ENCODE assay signal across 24 mouse cellular contexts in genomic region chr5:146241202-146241601, GRCm38 (mm10). TPM values are rescaled to one million over a fixed set of nuclear protein-coding genes. Genes with fewer than 3 reads are reported as not detected.
DNase-seq lines count a peak whose midpoint lies in the region; ATAC-seq and TF ChIP-seq lines count a peak whose summit lies in the region.
"Had no signal": no experiment of that assay in that cellular context is flagged by ENCODE, and none has a peak within 500 bp of the region (broad histone marks: within the 10 kb centered on the region; RNA-seq: fewer than 3 reads in every experiment).

No protein-coding gene starts in this region.

- TF ChIP-seq EP300 in liver, postnatal 0 days (IDR thresholded peaks at IDR 0.05; ENCODE audit: low read depth), result no peak

- no peak overlapping the region for H3K4me3 ChIP-seq in liver, postnatal 0 days (ENCODE audit: low read depth, low read length)
- no peak overlapping the region for H3K4me3 ChIP-seq in liver, embryonic 11.5 days (ENCODE audit: low read depth, low read length)
- H3K4me3 ChIP-seq: embryonic facial prominence, embryonic 10.5 days; forebrain, embryonic 13.5 days; gastrocnemius, adult 2 months; heart, embryonic 15.5 days; hindbrain, embryonic 13.5 days had no signal

- no peak overlapping the region for H3K4me2 ChIP-seq in liver, postnatal 0 days (ENCODE audit: low read depth, low read length)
- H3K4me2 ChIP-seq in liver, embryonic 11.5 days, result no peak overlapping the region
- H3K4me2 ChIP-seq: forebrain, embryonic 13.5 days; heart, embryonic 11.5 days; heart, embryonic 15.5 days; hindbrain, embryonic 13.5 days had no signal

- H3K4me1 ChIP-seq in liver, postnatal 0 days (ENCODE audit: insufficient read depth), result peaks cover 54% of the 10 kb centered on the region
- H3K4me1 ChIP-seq in liver, embryonic 11.5 days (replicated peaks; ENCODE audit: control insufficient read depth, insufficient read depth, low read length), result peaks cover 35% of the 10 kb centered on the region
- H3K4me1 ChIP-seq: embryonic facial prominence, embryonic 10.5 days; forebrain, embryonic 13.5 days had no signal

- H3K9ac ChIP-seq in liver, postnatal 0 days (replicated peaks), result no peak overlapping the region
- H3K9ac ChIP-seq in liver, embryonic 11.5 days (ENCODE audit: low read depth, low read length), result no peak overlapping the region
- H3K9ac ChIP-seq: forebrain, embryonic 13.5 days; forebrain, postnatal 0 days; heart, embryonic 15.5 days; hindbrain, embryonic 13.5 days had no signal

- peak; percentile 34 for DNase-seq in heart, adult 11 months
- no peak for DNase-seq in heart, adult 9 months (ENCODE audit: low spot score in 2 of 2)
- DNase-seq in kidney, adult 9 months, result peak; percentile 73
- no peak for DNase-seq in kidney, postnatal 10 days
- no peak for DNase-seq in liver, postnatal 0 days
- no peak for DNase-seq in liver, embryonic 11.5 days (ENCODE audit: low spot score)
- DNase-seq in frontal cortex, postnatal 14 days (ENCODE audit: low spot score in 2 of 2), result no peak
- DNase-seq: adrenal gland, adult 8-10 months; adrenal gland, postnatal 36 days; cerebellum, adult 2 months; cerebellum, postnatal 10 days; forebrain, postnatal 0 days; gastrocnemius, adult 2 months; gastrocnemius, postnatal 36 days; heart, adult 18-20 months; heart, postnatal 14 days had no signal

- no peaks in the 10 kb centered on the region for H3K27me3 ChIP-seq in liver, postnatal 0 days (ENCODE audit: insufficient read depth, low read length)
- no peaks in the 10 kb centered on the region for H3K27me3 ChIP-seq in liver, embryonic 11.5 days (replicated peaks; ENCODE audit: control insufficient read depth, insufficient read depth, low read length)
- H3K27me3 ChIP-seq: CH12.LX; forebrain, embryonic 13.5 days; heart, embryonic 15.5 days; hindbrain, embryonic 13.5 days had no signal

- ATAC-seq in liver, postnatal 0 days, result no peak
- no peak for ATAC-seq in liver, embryonic 11.5 days (replicated peaks; ENCODE audit: low FRiP score)
- ATAC-seq: forebrain, embryonic 13.5 days; forebrain, postnatal 0 days; hindbrain, postnatal 0 days had no signal

- TF ChIP-seq CTCF in liver, postnatal 0 days (IDR thresholded peaks at IDR 0.05; ENCODE audit: low read depth), result no peak

- H3K9me3 ChIP-seq in liver, postnatal 0 days (ENCODE audit: low read length), result no peaks in the 10 kb centered on the region
- no peaks in the 10 kb centered on the region for H3K9me3 ChIP-seq in liver, embryonic 11.5 days (ENCODE audit: control insufficient read depth, low read length)
- H3K9me3 ChIP-seq: embryonic facial prominence, embryonic 10.5 days; forebrain, embryonic 13.5 days; heart, embryonic 15.5 days; hindbrain, embryonic 13.5 days had no signal

- H3K27ac ChIP-seq in liver, postnatal 0 days (ENCODE audit: low read depth), result peak overlapping the region; percentile 49; the same call in 1 of the 2 replicates
- H3K27ac ChIP-seq in liver, embryonic 11.5 days (ENCODE audit: low read depth, low read length), result no peak overlapping the region
- H3K27ac ChIP-seq: embryonic facial prominence, embryonic 10.5 days; forebrain, embryonic 13.5 days; gastrocnemius, adult 2 months; heart, embryonic 15.5 days; hindbrain, embryonic 13.5 days; hindbrain, postnatal 0 days had no signal

- H3K36me3 ChIP-seq in liver, postnatal 0 days (replicated peaks; ENCODE audit: insufficient read depth, low read length), result peaks cover 3% of the 10 kb centered on the region; the same call in 1 of the 2 replicates
- no peaks in the 10 kb centered on the region; the same call in 1 of the 2 replicates for H3K36me3 ChIP-seq in liver, embryonic 11.5 days (ENCODE audit: control insufficient read depth, insufficient read depth, low read length)
- H3K36me3 ChIP-seq: heart, embryonic 15.5 days; hindbrain, embryonic 13.5 days had no signal

- WGBS in liver, postnatal 0 days (ENCODE audit: insufficient replicate concordance), result 82% methylated on average over 3 of the region's 3 CpGs
- WGBS in liver, embryonic 11.5 days, result 90% methylated on average over 3 of the region's 3 CpGs

RNA-seq across cellular contexts. Expression of gene Cdk8, which starts 10.2 kb away (rescaled TPM):
- 11.4 and 12.0 TPM in 2 replicates for polyA plus RNA-seq in liver, postnatal 0 days (2015; fragmentation: Nextera tagmentation; extraction: Ambion mirVana)
- 31.5 and 34.3 TPM in 2 replicates for polyA plus RNA-seq in liver, embryonic 11.5 days (2014; fragmentation: Nextera tagmentation; extraction: Ambion mirVana)

RNA-seq across cellular contexts. Expression of gene Rnf6, which starts 19.8 kb away (rescaled TPM):
- polyA plus RNA-seq in liver, postnatal 0 days (2015; fragmentation: Nextera tagmentation; extraction: Ambion mirVana), result 21.4 and 21.9 TPM in 2 replicates
- polyA plus RNA-seq in liver, embryonic 11.5 days (2014; fragmentation: Nextera tagmentation; extraction: Ambion mirVana), result 31.5 and 32.6 TPM in 2 replicates

RNA-seq across cellular contexts. Expression of gene 1700001J03Rik, which starts 56.1 kb away (rescaled TPM):
- polyA plus RNA-seq in liver, postnatal 0 days (2015; fragmentation: Nextera tagmentation; extraction: Ambion mirVana), result not detected in 2 replicates
- not detected in 2 replicates for polyA plus RNA-seq in liver, embryonic 11.5 days (2014; fragmentation: Nextera tagmentation; extraction: Ambion mirVana)
- polyA plus RNA-seq: embryonic facial prominence, embryonic 10.5 days; embryonic facial prominence, embryonic 14.5 days; forebrain, embryonic 13.5 days; forebrain, postnatal 0 days; heart, embryonic 11.5 days; heart, embryonic 15.5 days; hindbrain, embryonic 13.5 days; hindbrain, postnatal 0 days had no signal

Comparison
In these comparisons a context has a peak if more than half of its experiments do, and no peak if none do; other contexts are left out.
1. DNase-seq: peak in heart, adult 11 months (single experiment) and kidney, adult 9 months (single experiment); none in heart, adult 9 months (0 of 2), kidney, postnatal 10 days (single experiment), liver, postnatal 0 days (single experiment), liver, embryonic 11.5 days (single experiment) and frontal cortex, postnatal 14 days (0 of 2).